Mouse (Mus musculus) adrenal gland, postnatal 36 days (tissue): ENCODE measurements at regions not wholly inside any gene's neighbourhood (a gene's known extent, or its start where the extent isn't known, plus 50 kb on each side); places are given as distances from the start of the nearest gene placed in this dataset.

Source experiments
- DNase-seq, 2 experiments: peaks; one replicate each; pipeline ENCODE4 v3.0.0; 2021; ENCODE audit warnings: mixed read lengths in 1 of 2

DNA sequence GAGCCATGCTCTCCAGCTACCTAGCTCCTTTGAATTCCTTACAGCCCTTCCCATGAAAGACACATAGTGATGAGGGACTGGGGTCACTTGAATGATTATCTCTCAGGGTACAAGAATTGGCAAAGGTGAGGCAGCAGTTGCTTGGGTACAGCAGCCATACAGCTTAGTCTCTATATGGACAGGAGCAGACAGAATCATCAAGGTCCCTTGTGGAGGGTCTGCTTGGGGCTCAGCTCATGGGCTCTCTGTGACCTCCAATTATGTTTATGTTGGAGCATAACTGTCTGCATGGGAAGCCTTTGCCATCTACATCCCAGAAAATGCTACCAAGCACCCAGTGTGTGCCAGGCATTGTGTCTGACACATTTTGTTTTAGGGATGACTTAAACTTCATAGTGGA lies 118.4 kb upstream of the Lhcgr start:
- DNase-seq, result no peak

DNA sequence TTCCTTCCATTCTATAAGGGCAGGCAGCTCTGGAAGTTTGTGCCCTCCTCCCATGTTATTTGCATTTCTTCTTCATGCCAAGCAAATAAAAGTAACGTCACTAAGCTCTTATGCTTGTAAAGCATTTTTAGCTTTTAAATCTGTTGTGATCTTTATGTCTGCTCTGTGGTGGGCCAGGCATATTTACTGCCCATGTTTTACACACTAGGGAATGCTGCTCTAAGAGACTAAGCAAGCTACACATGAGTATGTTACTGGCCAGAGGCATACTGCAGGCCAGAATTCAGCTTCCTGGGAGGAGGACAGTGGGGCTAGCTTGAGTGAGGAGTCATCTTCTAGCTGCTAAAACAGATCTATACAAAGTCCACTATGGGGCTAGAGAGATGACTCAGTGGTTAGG lies 110.0 kb upstream of the Lhcgr start:
- no peak for DNase-seq

DNA sequence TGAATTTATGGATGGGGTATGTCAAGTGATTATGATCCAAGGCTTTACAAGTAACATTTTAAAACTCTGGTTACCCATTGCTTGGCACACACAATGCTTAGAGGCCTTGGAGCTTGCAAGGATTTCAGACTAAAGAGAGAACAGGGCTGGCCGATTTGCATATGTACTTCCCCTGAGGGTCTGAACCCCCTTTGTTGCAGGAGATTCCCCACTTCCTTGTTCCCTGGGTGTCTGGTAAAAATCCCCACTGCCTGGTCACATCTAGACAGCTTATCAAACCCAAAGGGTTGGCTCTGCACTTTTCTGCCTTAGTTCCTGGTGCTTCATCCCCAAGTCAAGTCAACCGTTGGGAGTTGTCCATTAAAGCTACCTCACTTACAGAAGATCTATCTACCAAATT lies 109.1 kb upstream of the Lhcgr start:
- no peak for DNase-seq

DNA sequence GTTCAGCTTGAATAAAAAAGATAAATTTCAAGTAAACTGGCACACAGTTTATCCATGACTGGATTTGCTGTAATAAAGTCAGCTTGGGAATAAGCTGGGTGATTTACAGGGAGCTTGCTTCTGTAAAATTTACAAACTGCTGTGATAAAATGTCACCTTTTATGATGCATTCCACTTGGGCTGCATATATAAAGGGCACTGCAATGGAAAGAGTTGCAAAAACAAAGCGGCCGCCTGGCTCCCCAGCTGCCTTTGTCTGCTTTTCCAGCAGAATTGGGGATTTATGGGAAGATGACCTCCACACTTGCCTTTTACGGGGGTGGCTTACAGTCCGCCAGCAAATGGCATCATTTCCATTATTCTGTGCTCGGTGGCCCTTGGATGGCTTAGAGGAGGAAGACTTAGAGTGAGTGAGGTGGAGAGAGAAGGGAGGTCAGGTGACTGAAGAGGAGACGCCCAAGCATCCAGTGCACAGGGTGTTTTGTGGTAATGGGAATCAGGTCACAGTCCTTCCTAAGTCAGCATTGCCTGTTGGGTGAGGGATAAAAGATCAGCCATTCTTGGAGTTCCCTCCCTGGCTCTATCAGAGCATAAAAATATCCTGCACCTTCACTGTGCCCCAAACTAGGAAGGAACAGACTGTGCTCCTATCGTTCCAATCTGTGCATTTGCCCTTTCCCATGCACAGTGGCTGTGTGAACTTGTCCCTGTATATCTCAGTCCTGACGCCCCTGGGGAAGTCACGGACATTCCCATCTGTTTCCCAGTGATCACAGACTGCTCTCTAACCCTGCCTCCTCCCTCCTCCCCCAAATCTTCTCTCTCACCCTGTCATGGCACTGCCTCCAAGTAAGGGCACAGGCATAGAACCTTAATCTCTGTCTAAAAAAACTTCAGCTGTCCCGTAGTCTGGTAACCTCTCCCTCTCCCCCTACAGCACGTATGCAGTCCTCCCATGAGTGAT lies 107.2 kb upstream of the Lhcgr start:
- DNase-seq, result no peak

DNA sequence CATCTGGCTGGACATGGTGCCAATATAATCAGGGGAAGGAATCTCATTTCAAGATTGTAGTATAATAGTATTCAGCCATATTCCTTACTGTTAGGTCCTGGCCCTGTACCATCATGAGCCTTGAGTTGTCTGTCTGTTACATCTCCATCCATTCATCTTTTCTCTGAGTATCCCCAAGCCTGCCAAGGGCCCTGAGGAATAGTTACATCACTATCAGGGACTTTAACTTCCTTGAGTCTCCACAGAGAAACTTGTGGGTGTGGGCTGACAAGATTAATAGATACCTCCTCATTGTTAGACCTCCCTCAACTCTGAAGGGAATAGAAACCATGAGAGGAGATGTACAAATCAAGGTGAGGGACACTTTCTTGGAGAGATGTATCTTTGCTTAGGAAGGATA lies 101.7 kb upstream of the Lhcgr start:
- DNase-seq, result no peak

DNA sequence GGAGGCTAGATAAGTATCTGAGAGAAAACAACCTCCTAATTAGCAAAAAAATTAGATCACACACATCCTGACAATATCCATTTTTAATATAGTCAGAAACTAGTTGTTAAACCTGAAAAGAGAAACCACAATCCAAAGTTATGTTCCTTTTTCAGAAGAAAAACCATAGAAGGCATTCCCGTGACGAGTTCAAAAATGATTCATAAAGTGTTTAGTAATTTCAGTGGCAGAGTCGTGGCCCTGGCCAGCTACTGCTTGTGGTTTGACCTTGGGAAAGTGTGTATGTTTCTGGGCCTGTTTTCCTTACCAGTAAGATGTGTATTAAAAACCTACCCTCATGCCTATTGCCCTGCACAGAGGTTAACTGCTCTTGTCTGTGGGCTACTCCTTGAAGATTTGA lies 93.7 kb upstream of the Lhcgr start:
- peak; percentile 12 for DNase-seq

DNA sequence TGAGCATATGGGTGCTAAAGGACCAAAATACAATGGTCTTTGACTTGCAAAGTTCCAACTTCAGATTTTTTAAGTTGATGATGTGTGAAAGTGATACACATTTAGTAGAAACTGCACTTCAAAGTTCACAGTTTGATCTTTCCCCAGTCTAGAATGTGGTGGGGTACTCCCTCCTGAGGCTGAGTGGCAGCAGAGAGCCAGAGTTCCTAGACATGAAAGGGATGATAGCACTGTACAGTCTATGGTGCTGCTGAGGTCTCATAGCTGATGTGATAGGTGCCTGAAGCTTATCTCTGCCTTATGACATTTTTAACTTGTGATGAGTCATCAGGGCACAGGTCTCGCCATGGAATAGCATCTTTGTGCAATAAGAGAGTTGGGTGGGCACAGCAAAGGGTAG lies 87.9 kb upstream of the Lhcgr start:
- DNase-seq, result no peak

DNA sequence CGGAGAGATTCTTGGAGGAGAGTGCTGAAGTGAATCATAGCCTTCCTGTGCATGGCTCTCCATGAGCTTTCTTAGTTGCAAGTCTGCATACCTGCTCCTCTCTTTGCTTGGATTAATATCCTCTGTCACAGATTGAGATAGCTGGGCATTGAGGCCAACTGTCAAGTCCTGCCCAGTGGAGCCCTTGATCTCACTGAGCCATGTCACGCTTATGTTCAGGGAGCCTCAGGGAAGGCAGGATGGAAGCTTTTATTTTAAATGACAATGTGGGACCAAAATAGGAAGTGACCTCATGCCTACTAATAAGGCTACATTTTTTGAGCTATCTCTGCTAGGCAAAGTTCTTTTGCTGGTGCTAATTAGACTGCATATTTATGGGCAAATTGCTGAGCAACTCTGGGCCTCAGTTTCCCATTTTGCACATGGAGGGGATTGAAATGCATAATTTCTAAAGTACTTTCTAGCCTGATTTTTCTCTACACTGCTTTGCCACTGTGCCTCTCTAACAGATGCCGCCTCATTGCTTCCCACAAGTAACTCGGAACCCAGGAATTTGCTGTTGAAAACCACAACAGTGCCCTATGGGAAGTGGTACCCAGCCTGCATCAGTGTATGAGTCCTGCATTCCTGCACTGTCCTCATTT lies 78.7 kb upstream of the Lhcgr start:
- DNase-seq, result no peak

DNA sequence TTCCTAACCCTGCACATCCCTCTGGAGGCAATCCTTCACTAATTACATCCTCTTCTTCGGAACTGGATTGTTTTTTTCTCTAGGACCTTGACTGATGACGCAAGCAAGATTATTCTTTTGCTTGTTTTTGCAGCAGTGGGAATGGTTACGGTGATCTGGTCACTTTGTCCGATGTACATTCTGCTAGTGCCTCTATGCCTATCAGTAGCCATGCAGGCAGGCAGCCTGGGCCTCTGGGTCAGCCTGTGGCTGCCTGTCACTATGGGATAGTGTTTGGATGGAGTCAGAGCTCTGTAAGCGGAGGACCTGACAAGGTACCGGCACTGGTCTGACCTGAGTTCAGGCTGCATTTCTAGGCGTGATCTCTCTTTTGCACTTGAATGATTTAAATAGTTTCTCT lies 72.8 kb upstream of the Lhcgr start:
- DNase-seq, result no peak

DNA sequence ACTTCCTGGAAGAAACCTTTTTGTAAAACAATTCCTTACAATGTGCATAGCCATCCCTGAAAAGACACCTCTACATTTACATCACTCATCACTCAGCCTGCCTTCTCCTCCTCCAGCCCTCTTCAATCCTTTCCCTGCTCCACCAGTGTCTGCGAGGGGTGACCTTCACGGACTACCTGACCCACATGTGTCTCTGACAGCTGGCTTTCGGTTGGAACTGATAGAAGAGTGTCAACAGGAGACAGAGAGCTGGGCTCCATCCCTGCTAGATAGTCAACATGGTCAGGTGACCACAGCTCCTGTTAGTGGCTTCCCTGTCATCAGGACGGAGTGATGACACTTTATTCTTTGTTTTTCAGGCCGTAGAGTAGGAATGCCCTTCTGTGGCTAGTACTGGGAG lies 72.4 kb upstream of the Lhcgr start:
- DNase-seq, result no peak

GRCm38 (mm10) chr17:88861128-88861527 lies 69.3 kb upstream of the Lhcgr start:
- DNase-seq, result no peak

- DNase-seq, result no peak
These were observed 68.8 kb upstream of the Lhcgr start for GRCm38 (mm10) chr17:88860576-88860975.

DNA sequence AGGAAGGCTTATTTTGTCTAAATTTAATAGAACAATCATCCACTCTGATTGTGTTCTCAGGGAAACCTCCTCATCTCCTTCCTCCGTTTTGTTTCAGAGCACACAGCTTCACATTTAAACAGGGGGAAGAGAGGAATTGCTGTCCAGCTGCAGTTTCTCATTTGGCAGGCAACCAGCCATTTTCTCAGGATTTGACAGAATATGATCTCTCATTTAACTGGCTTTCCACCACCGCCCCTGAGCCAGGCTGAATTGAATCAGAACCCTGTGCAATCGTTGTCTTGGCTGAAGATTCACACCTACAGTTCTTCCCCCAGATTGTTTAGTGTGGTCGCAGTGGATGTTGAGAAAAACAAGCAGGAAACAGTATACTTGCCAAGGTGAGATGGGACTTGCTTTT lies 66.9 kb upstream of the Lhcgr start:
- no peak for DNase-seq

- DNase-seq, result no peak
These were observed 55.5 kb upstream of the Lhcgr start for GRCm38 (mm10) chr17:88847255-88847654.

- DNase-seq, result no peak
These were observed 53.5 kb upstream of the Lhcgr start for GRCm38 (mm10) chr17:88845278-88845677.
